Mouse (Mus musculus): ENCODE measurements around the gene Smg6. TPM values are rescaled to one million over a fixed set of nuclear protein-coding genes. Genes with fewer than 3 reads are reported as not detected.

Smg6 gene
- total RNA-seq, 1 experiment, result 19.9 TPM

DNA sequence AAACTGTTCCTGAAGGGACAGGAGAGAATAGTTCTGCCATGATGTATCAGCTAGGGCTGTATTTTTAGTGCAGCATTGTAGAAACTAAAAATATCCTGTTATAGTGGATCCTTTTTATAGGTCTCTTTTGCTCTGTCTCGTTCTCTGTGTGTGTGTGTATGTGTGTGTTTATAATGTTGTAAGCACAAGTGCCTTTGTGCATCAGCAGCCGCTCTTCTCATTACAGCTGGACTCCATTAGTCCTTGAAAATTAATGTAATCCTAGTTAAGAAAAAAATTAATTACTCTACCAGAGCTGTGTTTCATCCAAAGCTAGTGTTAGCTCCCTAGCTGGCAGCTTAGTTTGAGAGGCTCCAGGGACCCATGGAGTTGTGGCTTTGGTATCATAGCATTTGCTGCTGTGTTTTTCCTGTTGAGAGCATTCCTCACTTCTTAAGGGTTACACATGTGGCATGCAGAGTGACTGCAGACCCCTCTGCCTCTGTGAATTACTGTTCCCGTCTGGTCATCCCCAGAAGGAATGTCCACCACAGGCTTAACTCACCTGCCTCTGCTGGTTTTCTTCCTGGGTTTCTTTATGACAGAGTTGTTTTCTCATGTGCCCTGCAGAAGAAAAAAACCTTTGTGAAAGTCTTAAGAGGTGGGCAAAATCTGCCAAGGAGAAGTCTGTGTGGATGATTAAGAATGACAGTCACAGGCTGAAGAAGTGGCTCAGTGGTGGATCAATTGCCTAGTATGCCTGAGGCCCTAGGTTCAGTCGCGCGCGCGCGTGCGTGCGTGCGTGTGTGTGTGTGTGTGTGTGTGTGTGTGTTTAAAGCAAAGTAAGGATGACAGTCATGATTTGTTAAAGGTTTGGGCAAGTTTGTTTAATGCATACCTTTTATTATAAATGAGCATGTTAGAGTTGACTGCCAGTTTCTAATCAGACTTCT, 88.4 kb downstream of the Smg6 start:
- H3K36me3 ChIP-seq (ENCODE audit: control insufficient read depth, insufficient read depth, low read length, poor library complexity, severe bottlenecking), result no peaks in the 10 kb centered on the region
- no peak for DNase-seq (ENCODE audit: low read depth, low spot score)
- no peak overlapping the region for H3K4me3 ChIP-seq (ENCODE audit: insufficient read depth in 1 of 2, low read depth in 1 of 2, low read length in 2 of 2, poor library complexity in 1 of 2, severe bottlenecking in 1 of 2)
- H3K27ac ChIP-seq (ENCODE audit: insufficient read depth, low read depth, low read length, poor library complexity, severe bottlenecking), result no peak overlapping the region
- no peaks in the 10 kb centered on the region for H3K9me3 ChIP-seq (ENCODE audit: control insufficient read depth, insufficient read depth, low read depth, low read length)
- H3K4me1 ChIP-seq (ENCODE audit: control insufficient read depth in 2 of 2, insufficient read depth in 2 of 2, low read length in 2 of 2, poor library complexity in 1 of 2), result peaks cover 0 to 4% of the 10 kb centered on the region in 2 experiments; a peak in 1 of 4 replicates
- in situ Hi-C loops (cut with MboI; ENCODE audit: low sequenced_read_pairs in 2 of 2, unreplicated experiment in 2 of 2), result no loop called here
- TF ChIP-seq ZC3H11A (IDR thresholded peaks at IDR 0.05; ENCODE audit: borderline replicate concordance, low read depth, low read length) (no peak), CHD2 (IDR thresholded peaks at IDR 0.05; ENCODE audit: low read depth, low read length) (no peak), ZNF384 (IDR thresholded peaks at IDR 0.05; ENCODE audit: low read depth, low read length) (no peak), HCFC1 (IDR thresholded peaks at IDR 0.05; ENCODE audit: borderline replicate concordance, insufficient read depth, low read length) (no peak), MAFK (IDR thresholded peaks at IDR 0.05; ENCODE audit: insufficient read depth, low read depth, low read length) (no peak)
- no peak overlapping the region for H3K9ac ChIP-seq (ENCODE audit: insufficient read depth, low read depth, low read length, poor library complexity, severe bottlenecking)

DNA sequence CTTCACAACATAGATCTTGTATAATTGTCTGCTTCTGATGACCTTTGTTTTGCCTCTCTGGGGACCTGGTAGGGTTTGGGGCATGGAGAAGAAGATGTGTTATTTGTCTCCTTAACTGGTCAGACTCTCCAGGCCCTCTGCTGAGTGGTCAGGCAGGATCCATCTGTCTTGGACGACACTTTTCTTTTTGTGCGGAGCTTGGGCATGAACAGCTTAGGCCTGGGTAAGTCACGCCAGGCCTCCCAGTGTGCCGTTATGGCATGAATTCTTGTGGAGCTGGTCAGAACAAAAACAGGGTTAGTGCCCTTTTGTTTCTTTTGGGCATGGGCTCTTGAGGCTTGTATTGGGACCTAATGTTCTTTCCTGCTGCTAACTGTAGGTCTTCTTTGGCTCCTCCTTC, 89.2 kb downstream of the Smg6 start:
- Histone ChIP-seq H3K36me3 (ENCODE audit: control insufficient read depth, insufficient read depth, low read length, poor library complexity, severe bottlenecking) (no peaks in the 10 kb centered on the region), H3K9ac (ENCODE audit: insufficient read depth, low read depth, low read length, poor library complexity, severe bottlenecking) (no peak overlapping the region), H3K9me3 (ENCODE audit: control insufficient read depth, insufficient read depth, low read depth, low read length) (no peaks in the 10 kb centered on the region), H3K27ac (ENCODE audit: insufficient read depth, low read depth, low read length, poor library complexity, severe bottlenecking) (no peak overlapping the region), H3K4me3 (ENCODE audit: insufficient read depth in 1 of 2, low read depth in 1 of 2, low read length in 2 of 2, poor library complexity in 1 of 2, severe bottlenecking in 1 of 2) (no peak overlapping the region), H3K4me1 (ENCODE audit: control insufficient read depth in 2 of 2, insufficient read depth in 2 of 2, low read length in 2 of 2, poor library complexity in 1 of 2) (peaks cover 0 to 4% of the 10 kb centered on the region in 2 experiments; a peak in 1 of 4 replicates)
- no peak for DNase-seq (ENCODE audit: low read depth, low spot score)
- TF ChIP-seq ZNF384 (IDR thresholded peaks at IDR 0.05; ENCODE audit: low read depth, low read length) (no peak), MAFK (IDR thresholded peaks at IDR 0.05; ENCODE audit: insufficient read depth, low read depth, low read length) (no peak), CHD2 (IDR thresholded peaks at IDR 0.05; ENCODE audit: low read depth, low read length) (no peak), HCFC1 (IDR thresholded peaks at IDR 0.05; ENCODE audit: borderline replicate concordance, insufficient read depth, low read length) (no peak), ZC3H11A (IDR thresholded peaks at IDR 0.05; ENCODE audit: borderline replicate concordance, low read depth, low read length) (no peak)
- in situ Hi-C loops (cut with MboI; ENCODE audit: low sequenced_read_pairs in 2 of 2, unreplicated experiment in 2 of 2), result no loop called here

DNA sequence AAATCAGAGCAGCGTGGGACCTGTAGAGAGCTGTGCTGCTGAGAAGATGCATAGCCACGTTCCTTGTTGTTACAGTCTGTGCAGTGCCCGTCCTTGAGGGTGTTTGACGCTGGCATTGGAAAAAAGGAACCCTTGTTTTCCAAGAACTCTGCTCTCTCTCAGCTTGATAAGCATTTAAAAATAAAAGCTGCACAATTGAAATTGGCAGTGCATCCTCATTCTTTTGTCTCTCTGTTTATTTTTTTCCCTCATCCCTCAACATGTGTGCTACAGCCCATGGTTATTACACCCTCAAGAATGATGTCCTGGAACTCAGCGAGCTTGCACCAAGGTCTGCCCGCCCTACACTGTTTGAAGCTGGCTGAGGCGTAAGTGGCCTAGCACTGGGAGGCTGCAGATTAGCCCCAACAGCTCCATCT, 89.8 kb downstream of the Smg6 start:
- H3K27ac ChIP-seq (ENCODE audit: insufficient read depth, low read depth, low read length, poor library complexity, severe bottlenecking), result no peak overlapping the region
- in situ Hi-C loops (cut with MboI; ENCODE audit: low sequenced_read_pairs in 2 of 2, unreplicated experiment in 2 of 2), result no loop called here
- H3K9ac ChIP-seq (ENCODE audit: insufficient read depth, low read depth, low read length, poor library complexity, severe bottlenecking), result no peak overlapping the region
- H3K36me3 ChIP-seq (ENCODE audit: control insufficient read depth, insufficient read depth, low read length, poor library complexity, severe bottlenecking), result no peaks in the 10 kb centered on the region
- no peak for DNase-seq (ENCODE audit: low read depth, low spot score)
- TF ChIP-seq ZNF384 (IDR thresholded peaks at IDR 0.05; ENCODE audit: low read depth, low read length) (no peak), CHD2 (IDR thresholded peaks at IDR 0.05; ENCODE audit: low read depth, low read length) (no peak), ZC3H11A (IDR thresholded peaks at IDR 0.05; ENCODE audit: borderline replicate concordance, low read depth, low read length) (no peak), HCFC1 (IDR thresholded peaks at IDR 0.05; ENCODE audit: borderline replicate concordance, insufficient read depth, low read length) (no peak), MAFK (IDR thresholded peaks at IDR 0.05; ENCODE audit: insufficient read depth, low read depth, low read length) (no peak)
- H3K4me3 ChIP-seq (ENCODE audit: insufficient read depth in 1 of 2, low read depth in 1 of 2, low read length in 2 of 2, poor library complexity in 1 of 2, severe bottlenecking in 1 of 2), result no peak overlapping the region
- H3K4me1 ChIP-seq (ENCODE audit: control insufficient read depth in 2 of 2, insufficient read depth in 2 of 2, low read length in 2 of 2, poor library complexity in 1 of 2), result peaks cover 0 to 4% of the 10 kb centered on the region in 2 experiments; a peak in 1 of 4 replicates
- no peaks in the 10 kb centered on the region for H3K9me3 ChIP-seq (ENCODE audit: control insufficient read depth, insufficient read depth, low read depth, low read length)

DNA sequence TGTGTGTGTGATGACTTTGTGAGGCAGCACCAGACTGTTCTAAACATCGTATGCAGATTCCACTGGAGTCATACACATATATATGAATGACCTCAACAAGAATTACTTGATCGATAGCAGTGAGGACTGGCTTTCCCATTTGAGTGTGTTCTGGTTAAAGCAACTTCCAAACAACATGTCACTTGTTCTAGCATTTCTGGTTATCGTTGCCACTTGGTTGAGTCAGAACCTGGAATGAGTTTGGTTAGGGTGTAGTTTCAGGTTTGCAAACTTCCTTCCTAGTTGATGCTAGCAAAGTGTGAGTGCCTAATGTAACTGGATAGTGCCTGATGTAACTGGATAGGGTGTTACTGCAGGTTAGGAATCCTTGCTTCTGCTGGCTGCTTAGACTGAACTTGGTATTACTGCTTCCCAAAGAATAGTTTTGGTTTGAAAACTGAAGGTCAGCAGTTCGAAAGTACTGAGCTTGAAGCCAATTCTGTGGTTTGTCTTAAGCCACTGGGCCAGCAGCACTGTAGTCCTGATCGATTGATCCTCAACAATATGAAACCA, 90.8 kb downstream of the Smg6 start:
- DNase-seq (ENCODE audit: low read depth, low spot score), result no peak
- no peaks in the 10 kb centered on the region for H3K9me3 ChIP-seq (ENCODE audit: control insufficient read depth, insufficient read depth, low read depth, low read length)
- no peaks in the 10 kb centered on the region for H3K36me3 ChIP-seq (ENCODE audit: control insufficient read depth, insufficient read depth, low read length, poor library complexity, severe bottlenecking)
- in situ Hi-C loops (cut with MboI; ENCODE audit: low sequenced_read_pairs in 2 of 2, unreplicated experiment in 2 of 2), result no loop called here
- H3K27ac ChIP-seq (ENCODE audit: insufficient read depth, low read depth, low read length, poor library complexity, severe bottlenecking), result no peak overlapping the region
- no peak overlapping the region for H3K9ac ChIP-seq (ENCODE audit: insufficient read depth, low read depth, low read length, poor library complexity, severe bottlenecking)
- H3K4me3 ChIP-seq (ENCODE audit: insufficient read depth in 1 of 2, low read depth in 1 of 2, low read length in 2 of 2, poor library complexity in 1 of 2, severe bottlenecking in 1 of 2), result no peak overlapping the region
- peaks cover 0 to 4% of the 10 kb centered on the region in 2 experiments; a peak in 1 of 4 replicates for H3K4me1 ChIP-seq (ENCODE audit: control insufficient read depth in 2 of 2, insufficient read depth in 2 of 2, low read length in 2 of 2, poor library complexity in 1 of 2)
- TF ChIP-seq ZC3H11A (IDR thresholded peaks at IDR 0.05; ENCODE audit: borderline replicate concordance, low read depth, low read length), result no peak
- no peak for TF ChIP-seq CHD2 (IDR thresholded peaks at IDR 0.05; ENCODE audit: low read depth, low read length)
- TF ChIP-seq HCFC1 (IDR thresholded peaks at IDR 0.05; ENCODE audit: borderline replicate concordance, insufficient read depth, low read length), result no peak
- TF ChIP-seq ZNF384 (IDR thresholded peaks at IDR 0.05; ENCODE audit: low read depth, low read length), result no peak
- no peak for TF ChIP-seq MAFK (IDR thresholded peaks at IDR 0.05; ENCODE audit: insufficient read depth, low read depth, low read length)
